Mouse (Mus musculus) liver, embryonic 16.5 days (tissue): ENCODE measurements around the gene Cramp1l. TPM values are rescaled to one million over a fixed set of nuclear protein-coding genes. Genes with fewer than 3 reads are reported as not detected.

Experiments
- ATAC-seq: fragments of 200-750 bp; cut with Nextera tagmentation; 2 replicates; pipeline ENCODE4 v1.8.0; 2017; ENCODE audit warnings: low read depth, mild to moderate bottlenecking, moderate number of reproducible peaks, moderate library complexity
- H3K27ac ChIP-seq: fragments of 300-500 bp; sonication (generic); 2 replicates; pipeline ENCODE4 v1.5.1; 2014; ENCODE audit warnings: mild to moderate bottlenecking, low read length
- H3K27me3 ChIP-seq: fragments of 300-500 bp; sonication (generic); 2 replicates; pipeline ENCODE4 v1.6.1; 2014; ENCODE audit warnings: low read depth, low read length, mixed read lengths; ENCODE audit not compliant: control insufficient read depth, insufficient read depth
- H3K36me3 ChIP-seq: fragments of 300-500 bp; sonication (generic); 2 replicates; pipeline ENCODE4 v1.6.1; 2014; ENCODE audit warnings: mild to moderate bottlenecking; ENCODE audit not compliant: control insufficient read depth, insufficient read depth
- H3K4me1 ChIP-seq: fragments of 300-500 bp; sonication (generic); 2 replicates; pipeline ENCODE4 v1.6.1; 2014; ENCODE audit warnings: low read depth, low read length, mixed read lengths; ENCODE audit not compliant: control insufficient read depth
- H3K4me2 ChIP-seq: fragments of 300-500 bp; sonication (generic); 2 replicates; pipeline ENCODE4 v1.6.1; 2014; ENCODE audit warnings: low read depth, low read length, mixed read lengths
- H3K4me3 ChIP-seq: fragments of 300-500 bp; sonication (generic); 2 replicates; pipeline ENCODE4 v1.5.1; 2014; ENCODE audit warnings: low read depth, mild to moderate bottlenecking, low read length
- H3K9ac ChIP-seq: fragments of 300-500 bp; sonication (generic); 2 replicates; pipeline ENCODE4 v1.6.1; 2014; ENCODE audit warnings: low read depth, low read length
- H3K9me3 ChIP-seq: fragments of 300-500 bp; sonication (generic); replicated peaks from 2 replicates; pipeline ENCODE4 v1.6.1; 2016; ENCODE audit warnings: low read length; ENCODE audit not compliant: control insufficient read depth
- WGBS: fragments of 180-500 bp; shearing (Covaris S2); extraction: QIAGEN DNeasy Blood & Tissue Kit; methylation state at CpG from one replicate; pipeline ENCODE4 v1.1.7; 2014; ENCODE audit not compliant: insufficient replicate concordance; 5-methylcytosine and 5-hydroxymethylcytosine counted together
- polyA plus RNA-seq: library from polyadenylated mRNA; unstranded; fragments of >200 nt; fragmentation: Nextera tagmentation; extraction: Ambion mirVana; gene quantifications from 2 replicates; pipeline ENCODE4 v1.2.1, GENCODE M21; 2015

Gene Cramp1l
- polyA plus RNA-seq: 2.7 and 2.9 TPM in 2 replicates

DNA sequence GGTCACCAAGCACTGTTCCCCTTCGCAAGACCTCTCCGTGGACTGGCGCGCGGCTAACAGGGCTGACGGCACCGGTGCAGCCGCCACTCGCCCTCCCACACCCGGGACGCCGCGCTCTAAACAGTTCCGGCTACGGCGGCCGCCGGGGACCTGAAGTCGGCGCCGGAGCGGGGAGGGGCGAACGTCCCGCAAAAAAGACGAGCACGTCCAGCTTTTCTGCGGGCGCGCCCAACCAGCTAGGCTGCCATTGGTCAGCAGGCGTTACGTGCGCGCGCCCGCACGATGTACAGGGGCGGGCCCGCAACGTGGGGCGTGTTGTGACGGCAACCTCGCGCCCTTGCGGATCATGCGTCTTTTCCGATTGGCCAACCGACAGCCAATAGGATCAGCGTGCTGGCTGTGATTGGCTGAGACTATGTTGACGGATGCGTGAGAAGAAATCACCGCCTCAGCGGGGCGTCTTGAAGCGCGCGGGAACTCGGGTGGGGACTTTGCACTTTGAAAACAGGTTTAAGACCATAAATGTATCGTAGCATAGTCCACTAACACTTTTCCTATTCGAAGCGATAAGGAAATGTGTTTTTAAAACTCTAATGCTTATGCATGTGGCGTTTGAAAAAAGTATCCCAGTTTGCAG, at the start of gene Cramp1l, which contains the start of gene Ift140:
Cramp1l (minus strand) TSS at position 134 of the 637 bp plus-strand sequence.
Ift140 (plus strand) TSS at position 431 of the 637 bp plus-strand sequence.
- Histone ChIP-seq H3K4me2 (peak within 1 kb of the TSS; percentile 95), H3K4me3 (peak within 1 kb of the TSS; percentile 96), H3K9ac (peak within 1 kb of the TSS; percentile 95), H3K36me3 (peaks cover 16% of the 10 kb centered on the region), H3K9me3 (no peaks in the 10 kb centered on the region), H3K4me1 (peaks cover 15% of the 10 kb centered on the region), H3K27ac (peak within 1 kb of the TSS; percentile 94), H3K27me3 (no peaks in the 10 kb centered on the region)
- under 1% methylated on average over 62 of the region's 62 CpGs for WGBS
- ATAC-seq: peak; percentile 94

DNA sequence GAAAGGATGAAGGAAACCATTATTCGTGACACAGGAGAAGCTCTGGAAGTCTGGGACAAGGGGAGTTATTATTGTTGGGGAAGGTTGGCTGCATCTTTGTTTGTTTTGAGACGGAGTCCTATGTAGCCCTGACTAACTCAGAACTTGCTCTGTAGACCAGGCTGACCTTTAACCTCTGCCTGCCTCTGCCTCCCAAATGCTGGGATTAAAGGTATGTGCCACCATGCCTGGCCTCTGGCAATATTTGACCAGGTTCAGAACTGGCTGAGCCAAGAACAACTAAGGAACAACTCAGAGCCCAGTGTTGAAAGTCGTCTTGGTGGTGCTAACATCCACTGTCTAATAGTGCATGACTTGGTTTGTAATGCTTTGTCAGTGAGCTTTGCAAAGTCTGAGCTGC, 49.6 kb upstream of the Cramp1l start:
- Histone ChIP-seq H3K27ac (no peak overlapping the region), H3K36me3 (no peaks in the 10 kb centered on the region), H3K4me2 (no peak overlapping the region), H3K27me3 (no peaks in the 10 kb centered on the region), H3K4me3 (no peak overlapping the region), H3K4me1 (peaks cover 19% of the 10 kb centered on the region), H3K9ac (no peak overlapping the region), H3K9me3 (no peaks in the 10 kb centered on the region)
- ATAC-seq: no peak
- WGBS: 67% methylated on average over 3 of the region's 3 CpGs

DNA sequence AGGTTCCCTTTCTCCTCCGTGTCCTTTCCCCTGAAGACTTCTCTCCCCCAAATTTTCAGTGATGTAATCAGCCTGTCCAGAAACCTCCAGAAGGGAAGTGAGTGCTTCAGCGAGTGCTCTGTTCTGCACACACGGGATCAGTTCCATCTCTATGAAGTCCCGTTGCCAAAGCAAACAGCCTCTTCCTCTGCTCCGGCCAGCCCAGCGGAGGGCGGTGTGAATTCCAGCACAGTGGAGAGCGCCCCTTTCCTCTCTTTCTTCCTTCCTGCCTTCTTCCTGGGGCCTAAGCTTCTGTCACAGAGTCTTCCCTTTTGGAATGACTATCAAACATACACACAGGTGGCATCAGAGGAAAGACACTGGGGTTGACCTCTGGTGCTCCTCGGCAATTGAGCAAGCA, 48.8 kb upstream of the Cramp1l start:
- no peaks in the 10 kb centered on the region for H3K27me3 ChIP-seq
- H3K4me2 ChIP-seq: no peak overlapping the region
- no peaks in the 10 kb centered on the region for H3K9me3 ChIP-seq
- H3K4me3 ChIP-seq: no peak overlapping the region
- 60% methylated on average over 9 of the region's 9 CpGs for WGBS
- H3K9ac ChIP-seq: no peak overlapping the region
- no peaks in the 10 kb centered on the region for H3K36me3 ChIP-seq
- peak; percentile 44; the same call in 1 of the 2 replicates for ATAC-seq
- H3K27ac ChIP-seq: no peak overlapping the region
- peaks cover 19% of the 10 kb centered on the region for H3K4me1 ChIP-seq

DNA sequence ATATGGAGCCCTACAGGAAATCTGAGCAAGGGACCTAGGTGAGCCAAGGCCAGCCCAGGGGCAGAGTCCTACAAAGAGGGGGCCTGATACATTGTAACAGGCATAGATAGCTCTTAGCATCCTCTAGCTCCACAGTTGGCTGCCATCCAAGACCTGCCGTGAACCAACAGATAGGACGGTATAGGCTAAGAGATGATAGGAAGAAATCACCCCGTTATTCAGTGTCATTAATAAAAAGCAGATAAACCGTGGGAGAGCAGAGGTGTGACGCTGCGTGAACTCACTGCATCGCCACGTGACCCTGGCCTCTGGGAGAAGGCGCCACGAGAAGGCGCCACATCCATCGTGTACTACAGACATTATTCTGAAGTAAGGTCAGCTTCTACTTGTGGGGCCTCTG, 48.3 kb upstream of the Cramp1l start:
- no peak overlapping the region for H3K27ac ChIP-seq
- H3K36me3 ChIP-seq: no peaks in the 10 kb centered on the region
- peaks cover 19% of the 10 kb centered on the region for H3K4me1 ChIP-seq
- H3K9ac ChIP-seq: no peak overlapping the region
- no peak overlapping the region for H3K4me3 ChIP-seq
- WGBS: 37% methylated on average over 12 of the region's 12 CpGs
- H3K27me3 ChIP-seq: no peaks in the 10 kb centered on the region
- ATAC-seq: peak; percentile 65
- H3K4me2 ChIP-seq: no peak overlapping the region
- H3K9me3 ChIP-seq: no peaks in the 10 kb centered on the region

DNA sequence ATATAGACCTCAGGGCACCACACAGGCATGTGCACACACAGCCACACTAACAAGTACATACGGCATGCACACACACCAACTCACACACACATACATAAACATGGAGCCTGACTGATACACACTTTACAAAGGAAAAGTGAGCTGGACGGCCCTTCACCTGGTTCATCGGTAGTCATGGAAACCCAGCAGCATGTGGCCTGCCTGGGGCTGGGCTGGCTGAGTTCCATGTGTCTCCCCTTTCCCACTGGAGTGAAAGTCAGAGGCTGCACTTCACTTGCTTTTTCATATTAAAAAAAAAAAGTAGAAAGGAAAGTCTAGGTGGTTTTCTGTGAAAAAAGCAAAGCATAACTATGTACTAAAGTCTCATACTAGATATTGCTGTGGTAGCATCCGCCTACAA, 47.7 kb upstream of the Cramp1l start:
- 87% methylated on average over 4 of the region's 4 CpGs for WGBS
- Histone ChIP-seq H3K4me2 (no peak overlapping the region), H3K36me3 (no peaks in the 10 kb centered on the region), H3K27me3 (no peaks in the 10 kb centered on the region), H3K4me3 (no peak overlapping the region), H3K4me1 (peaks cover 19% of the 10 kb centered on the region), H3K9ac (no peak overlapping the region), H3K9me3 (no peaks in the 10 kb centered on the region), H3K27ac (no peak overlapping the region)
- no peak for ATAC-seq

DNA sequence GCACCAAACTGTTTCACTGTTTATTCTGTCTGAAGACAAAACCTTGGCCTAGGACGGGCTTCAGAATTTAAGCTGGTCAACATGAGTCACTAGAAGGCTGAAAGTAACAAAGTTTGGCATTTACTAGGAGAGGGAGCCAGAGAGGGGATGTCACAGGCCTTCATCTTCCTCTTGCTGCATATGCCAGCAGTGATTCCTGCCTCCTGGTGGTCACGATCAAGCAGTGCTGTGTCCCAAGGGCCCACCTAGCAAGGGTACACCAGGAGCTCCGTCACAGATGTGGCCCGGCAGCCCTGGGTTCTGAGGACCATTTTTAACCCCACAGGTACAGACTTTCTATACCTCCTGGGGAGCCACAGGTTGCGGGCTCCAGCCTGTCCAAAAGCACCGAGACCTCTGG, 41.5 kb upstream of the Cramp1l start:
- no peaks in the 10 kb centered on the region for H3K4me1 ChIP-seq
- H3K27ac ChIP-seq: no peak overlapping the region
- no peak overlapping the region for H3K9ac ChIP-seq
- H3K9me3 ChIP-seq: no peaks in the 10 kb centered on the region
- H3K27me3 ChIP-seq: no peaks in the 10 kb centered on the region
- no peak overlapping the region for H3K4me2 ChIP-seq
- H3K4me3 ChIP-seq: no peak overlapping the region
- WGBS: 83% methylated on average over 6 of the region's 6 CpGs
- H3K36me3 ChIP-seq: no peaks in the 10 kb centered on the region
- no peak for ATAC-seq

DNA sequence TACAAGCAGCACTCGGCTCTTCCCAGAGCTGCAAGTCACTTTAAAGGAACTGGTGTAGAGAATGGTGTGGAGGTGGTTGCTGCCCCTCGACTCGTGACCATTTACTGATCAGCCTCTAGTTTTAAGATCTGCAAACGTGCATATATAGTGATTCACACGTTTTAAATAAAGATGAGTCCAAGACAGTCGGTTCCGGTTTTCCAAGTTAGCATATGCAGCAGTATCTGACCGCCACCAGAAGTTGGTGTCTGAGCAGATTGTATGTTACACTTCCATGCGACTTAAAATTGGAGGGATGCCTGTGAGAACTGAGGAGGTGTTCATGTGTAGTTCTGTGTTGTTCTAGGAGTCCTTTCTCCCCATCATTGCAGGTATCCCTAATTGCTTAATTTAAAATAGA, 37.7 kb upstream of the Cramp1l start:
- Histone ChIP-seq H3K4me3 (no peak overlapping the region), H3K4me1 (no peaks in the 10 kb centered on the region), H3K27me3 (no peaks in the 10 kb centered on the region), H3K27ac (no peak overlapping the region), H3K9me3 (no peaks in the 10 kb centered on the region), H3K4me2 (no peak overlapping the region), H3K9ac (no peak overlapping the region), H3K36me3 (no peaks in the 10 kb centered on the region)
- WGBS: 66% methylated on average over 9 of the region's 9 CpGs
- ATAC-seq: no peak

DNA sequence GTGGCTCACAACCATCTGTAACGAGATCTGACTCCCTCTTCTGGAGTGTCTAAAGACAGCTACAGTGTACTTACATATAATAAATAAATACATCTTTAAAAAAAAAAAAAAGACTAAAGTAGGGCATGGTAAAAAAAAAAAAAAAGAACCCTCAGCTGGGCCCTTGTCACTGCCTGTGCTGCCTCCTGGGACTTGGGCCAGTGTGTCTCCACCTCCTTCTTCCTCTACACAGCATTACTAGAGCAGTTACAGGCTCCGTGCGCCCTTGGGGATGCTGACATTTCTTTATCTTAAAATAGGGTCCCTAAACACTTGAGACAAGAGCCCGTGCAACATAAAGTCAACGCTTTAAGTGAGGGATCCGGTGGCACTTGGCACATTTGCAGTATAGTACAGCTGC, 31.6 kb upstream of the Cramp1l start:
- no peaks in the 10 kb centered on the region for H3K27me3 ChIP-seq
- no peaks in the 10 kb centered on the region for H3K4me1 ChIP-seq
- H3K9me3 ChIP-seq: no peaks in the 10 kb centered on the region
- ATAC-seq: no peak
- no peak overlapping the region for H3K27ac ChIP-seq
- WGBS: 81% methylated on average over 5 of the region's 6 CpGs
- H3K4me2 ChIP-seq: no peak overlapping the region
- H3K9ac ChIP-seq: no peak overlapping the region
- no peak overlapping the region for H3K4me3 ChIP-seq
- H3K36me3 ChIP-seq: no peaks in the 10 kb centered on the region

DNA sequence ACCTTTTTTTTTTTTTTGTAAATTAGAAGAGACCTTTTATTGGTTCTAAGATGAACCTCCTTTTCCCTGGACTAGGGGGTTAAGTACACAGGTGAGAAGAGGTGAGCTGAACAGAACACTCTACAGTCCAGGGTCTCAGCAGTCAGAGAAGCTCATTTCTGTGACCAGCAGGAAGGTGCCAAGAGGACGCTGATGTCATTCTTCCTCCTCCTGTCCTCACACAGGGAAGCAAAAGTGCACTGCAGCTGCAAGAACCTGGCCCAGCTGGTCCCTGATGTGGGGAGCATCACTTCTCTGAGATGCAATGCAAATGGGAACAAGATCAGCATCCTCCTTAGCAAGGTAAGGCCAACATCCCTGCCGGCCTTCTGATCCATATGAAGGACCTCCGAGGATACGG, 29.7 kb upstream of the Cramp1l start:
- no peak overlapping the region for H3K4me3 ChIP-seq
- H3K36me3 ChIP-seq: no peaks in the 10 kb centered on the region
- 73% methylated on average over 4 of the region's 4 CpGs for WGBS
- H3K4me2 ChIP-seq: no peak overlapping the region
- H3K9ac ChIP-seq: no peak overlapping the region
- H3K9me3 ChIP-seq: no peaks in the 10 kb centered on the region
- H3K4me1 ChIP-seq: no peaks in the 10 kb centered on the region
- ATAC-seq: no peak
- H3K27ac ChIP-seq: no peak overlapping the region
- no peaks in the 10 kb centered on the region for H3K27me3 ChIP-seq
